Mouse (Mus musculus) G1E-ER4 (cell line): Measurements from ENCODE around the gene Cpsf4. TPM values are rescaled to one million over a fixed set of nuclear protein-coding genes. Genes with fewer than 3 reads are reported as not detected.

Source experiments
- GATA1 ChIP-seq: IDR thresholded peaks from one replicate; pipeline ENCODE4 v1.8.0; 2012; ENCODE audit warnings: low read length, inconsistent platforms
- polyA plus RNA-seq: library from polyadenylated mRNA; stranded (reverse); fragments of >175 nt; gene quantifications from 2 replicates; pipeline ENCODE4 v1.2.3, GENCODE M21; 2012

Gene Cpsf4
- 89.0 and 101 TPM in 2 replicates for polyA plus RNA-seq

DNA sequence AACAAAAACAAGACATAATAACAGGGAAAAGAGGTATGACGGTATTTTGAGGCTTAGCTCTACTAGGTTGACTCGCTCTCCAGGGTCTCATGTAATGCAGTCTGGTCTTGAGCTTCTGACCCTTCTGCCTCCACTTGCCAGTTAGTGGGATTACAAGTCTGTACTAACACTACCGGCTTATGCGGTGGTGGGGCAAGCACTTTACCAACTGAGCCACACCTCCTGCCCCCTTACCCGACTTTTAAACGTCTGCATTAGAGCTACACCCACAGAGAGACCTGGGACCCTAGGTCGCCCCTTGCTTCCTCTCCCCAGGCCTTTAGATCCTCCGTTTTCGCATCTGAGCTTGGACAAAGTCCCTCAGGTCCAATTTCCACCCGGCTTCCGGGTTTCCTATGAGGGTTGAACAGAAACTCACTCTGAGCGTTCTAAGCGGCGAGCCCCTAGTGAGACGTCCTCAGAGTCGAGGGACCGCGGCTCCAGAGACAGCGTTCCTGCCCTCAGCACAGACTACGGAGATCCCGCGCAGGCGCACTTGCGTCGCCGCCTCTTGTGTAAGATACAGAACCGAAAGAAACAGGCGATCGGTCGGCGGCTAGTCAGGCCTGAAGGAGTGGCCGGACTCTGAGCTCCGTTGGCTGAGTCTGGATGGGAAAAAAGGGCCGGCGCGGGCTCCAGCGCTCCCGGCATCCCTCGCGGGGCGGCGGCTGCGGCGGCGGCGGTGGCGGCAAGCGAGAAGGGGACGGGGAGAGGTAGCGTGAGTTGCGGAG lies at the start of gene Cpsf4, which contains the start of gene Ptcd1:
Cpsf4 (plus strand) TSS at position 678 of the 770 bp plus-strand sequence.
Ptcd1 (minus strand) TSS at position 573 of the 770 bp plus-strand sequence.
- TF ChIP-seq GATA1, result no peak

DNA sequence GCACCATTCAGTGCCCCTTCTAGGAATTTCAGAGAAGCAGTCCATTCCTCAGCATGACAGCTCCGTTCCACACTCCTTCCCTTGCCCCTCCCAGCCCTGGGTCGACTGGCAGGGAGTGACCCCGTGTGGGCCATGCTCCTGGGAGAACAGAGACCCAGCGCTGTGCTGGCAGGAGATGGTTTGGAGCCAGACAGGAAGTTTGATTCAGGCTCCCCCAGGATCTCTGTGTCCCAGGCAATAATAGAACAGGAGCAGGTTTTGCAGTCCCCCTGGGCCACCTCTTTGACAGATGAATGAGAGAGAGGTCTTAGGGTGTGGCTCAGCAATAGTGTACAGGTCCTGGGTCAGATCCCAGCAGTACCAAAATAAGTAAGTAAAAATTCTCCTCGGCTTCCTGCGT lies 49.0 kb upstream of the Cpsf4 start:
- no peak for TF ChIP-seq GATA1

DNA sequence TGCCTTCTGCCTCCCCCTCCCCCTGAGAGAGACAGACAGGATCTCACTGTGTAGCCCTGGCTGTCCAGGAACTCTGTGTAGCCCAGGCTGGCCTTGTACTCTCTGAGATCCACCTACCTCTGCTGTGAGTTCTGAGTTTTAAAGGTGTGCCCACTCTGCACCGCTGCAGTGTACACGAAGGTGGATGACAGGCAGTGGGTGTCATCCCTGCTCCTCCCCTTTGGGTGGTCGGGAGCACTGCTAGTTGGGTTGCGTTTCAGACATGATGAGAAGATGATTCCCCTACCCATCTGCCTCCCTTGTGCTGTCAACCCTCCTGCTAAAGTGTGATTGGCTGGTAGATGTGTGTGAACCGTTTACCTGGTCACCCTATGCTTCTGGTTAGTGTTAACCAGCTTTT lies 48.6 kb upstream of the Cpsf4 start:
- TF ChIP-seq GATA1, result no peak

DNA sequence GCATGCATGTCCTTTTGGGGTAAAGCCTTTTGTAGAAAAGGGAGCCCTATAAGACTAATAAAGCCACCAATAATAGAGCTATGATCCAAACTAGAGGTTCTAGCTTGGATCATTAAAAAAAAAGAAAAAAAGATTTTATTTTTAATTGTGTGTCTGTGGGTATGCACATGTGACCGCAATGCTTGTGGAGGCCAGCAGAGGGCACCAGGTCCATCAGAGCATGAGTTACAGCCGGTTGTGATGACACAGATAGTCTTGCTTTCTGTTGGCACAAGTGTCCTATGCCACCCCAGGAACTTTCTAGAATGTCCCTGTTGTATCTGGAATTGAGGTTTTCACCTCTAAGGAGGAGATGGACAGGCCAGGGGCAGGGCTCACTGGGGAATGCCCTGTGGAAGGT lies 47.6 kb upstream of the Cpsf4 start:
- TF ChIP-seq GATA1, result no peak

DNA sequence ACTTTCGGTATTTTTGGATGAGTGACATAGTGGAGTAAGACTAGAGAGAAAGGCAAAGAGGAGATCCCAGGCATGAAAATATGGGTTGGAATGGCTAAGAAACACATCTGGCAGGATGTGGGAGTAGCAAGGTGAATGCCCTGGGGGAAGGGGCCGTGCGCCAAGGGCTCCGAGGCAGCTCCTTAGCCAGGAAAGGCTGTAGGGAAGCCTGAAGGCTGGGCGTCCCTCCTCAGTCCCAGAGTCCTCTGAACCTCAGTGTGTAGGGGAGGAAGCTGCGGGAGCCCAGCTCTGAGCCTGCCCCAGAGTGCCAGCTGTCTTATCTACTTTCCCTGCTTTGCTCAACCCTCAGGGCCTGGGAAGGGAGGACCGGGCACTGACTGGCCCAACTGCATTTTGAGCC lies 46.1 kb upstream of the Cpsf4 start:
- no peak for TF ChIP-seq GATA1

DNA sequence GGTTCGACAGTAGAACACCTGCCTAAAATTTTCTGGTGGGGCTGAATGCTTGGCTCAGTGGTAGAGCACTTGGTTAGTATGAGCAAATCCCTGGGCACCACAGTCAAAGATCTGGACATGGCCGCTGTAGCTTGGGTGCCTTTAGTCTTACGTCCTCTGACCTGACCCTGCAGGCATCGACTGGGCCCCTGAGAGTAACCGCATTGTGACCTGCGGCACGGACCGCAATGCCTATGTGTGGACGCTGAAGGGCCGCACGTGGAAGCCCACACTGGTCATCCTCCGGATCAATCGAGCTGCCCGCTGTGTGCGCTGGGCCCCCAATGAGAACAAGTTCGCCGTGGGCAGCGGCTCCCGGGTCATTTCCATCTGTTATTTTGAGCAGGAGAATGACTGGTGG lies 43.6 kb upstream of the Cpsf4 start:
- TF ChIP-seq GATA1, result no peak

DNA sequence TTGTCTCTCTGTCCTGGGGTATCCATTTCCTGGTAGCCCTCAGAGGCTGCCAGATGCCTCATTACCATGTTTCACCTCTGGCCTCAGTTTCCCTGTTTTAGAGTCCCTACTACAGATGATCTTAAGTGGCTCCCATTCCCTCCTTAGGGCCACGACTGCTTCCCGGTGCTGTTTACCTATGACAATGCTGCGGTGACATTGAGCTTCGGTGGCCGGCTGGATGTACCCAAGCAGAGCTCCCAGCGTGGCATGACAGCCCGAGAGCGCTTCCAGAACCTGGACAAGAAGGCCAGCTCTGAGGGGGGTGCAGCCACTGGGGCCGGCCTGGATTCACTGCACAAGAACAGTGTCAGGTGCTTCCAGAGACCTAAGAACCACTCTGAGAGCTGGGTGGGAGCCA lies 40.4 kb upstream of the Cpsf4 start:
- TF ChIP-seq GATA1, result no peak

DNA sequence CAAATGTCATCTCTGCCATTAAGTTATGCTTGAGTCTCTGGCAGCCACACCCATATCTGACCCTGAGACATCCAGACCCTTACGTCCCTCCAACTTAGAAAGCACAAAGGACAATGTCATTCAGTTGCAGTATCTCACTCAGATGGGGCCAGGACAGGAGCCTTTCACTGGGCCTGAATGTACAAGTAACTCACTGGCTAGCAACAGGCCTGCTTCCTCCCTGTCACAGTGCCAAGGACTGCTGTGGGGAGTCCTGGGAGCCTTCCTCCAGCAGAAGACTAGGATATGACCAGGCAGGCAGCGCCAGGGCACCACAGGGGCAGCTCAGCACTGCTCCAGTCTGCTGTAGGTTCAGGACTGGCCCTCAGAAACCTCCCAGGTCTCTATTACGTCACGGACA lies 37.9 kb upstream of the Cpsf4 start:
- TF ChIP-seq GATA1, result no peak

DNA sequence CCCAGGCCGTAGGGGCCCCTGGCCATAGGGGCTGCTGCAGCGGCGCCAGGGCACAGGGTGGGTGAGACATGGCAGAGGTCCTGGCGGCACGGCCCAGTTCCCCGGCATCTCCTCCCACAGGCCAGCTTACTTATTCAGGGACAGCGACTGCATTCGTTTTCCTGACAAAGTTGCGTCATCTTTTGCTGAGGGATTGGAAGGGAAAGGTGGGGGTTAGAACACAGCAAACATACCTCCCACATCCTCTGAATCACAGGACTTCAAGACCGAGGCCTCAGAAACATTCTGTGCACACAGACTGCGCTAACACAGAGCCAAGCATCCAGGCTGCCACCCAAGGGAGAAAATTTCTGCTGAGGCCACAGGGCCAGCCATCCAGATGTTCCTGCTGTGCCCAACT lies 36.8 kb upstream of the Cpsf4 start:
- no peak for TF ChIP-seq GATA1

DNA sequence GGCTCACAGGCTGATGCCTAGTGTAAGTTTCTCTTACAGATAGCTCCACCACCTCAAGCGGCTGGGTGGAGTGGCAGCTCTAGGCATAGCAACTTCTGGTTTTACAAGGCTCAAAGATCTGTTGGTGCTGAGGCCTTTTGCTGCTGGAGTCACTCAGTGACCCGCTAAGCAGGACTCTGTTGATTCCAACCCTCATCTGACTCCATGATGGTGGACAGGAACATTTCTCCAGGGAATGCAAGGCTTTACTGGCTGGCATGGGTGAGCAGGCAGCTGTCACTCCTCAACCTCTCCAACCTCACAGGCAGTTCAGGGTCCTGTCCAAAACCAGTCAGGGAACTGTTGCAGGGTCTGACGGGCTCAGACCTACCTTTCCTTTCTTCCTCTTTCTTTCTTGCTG lies 36.0 kb upstream of the Cpsf4 start:
- TF ChIP-seq GATA1, result no peak

DNA sequence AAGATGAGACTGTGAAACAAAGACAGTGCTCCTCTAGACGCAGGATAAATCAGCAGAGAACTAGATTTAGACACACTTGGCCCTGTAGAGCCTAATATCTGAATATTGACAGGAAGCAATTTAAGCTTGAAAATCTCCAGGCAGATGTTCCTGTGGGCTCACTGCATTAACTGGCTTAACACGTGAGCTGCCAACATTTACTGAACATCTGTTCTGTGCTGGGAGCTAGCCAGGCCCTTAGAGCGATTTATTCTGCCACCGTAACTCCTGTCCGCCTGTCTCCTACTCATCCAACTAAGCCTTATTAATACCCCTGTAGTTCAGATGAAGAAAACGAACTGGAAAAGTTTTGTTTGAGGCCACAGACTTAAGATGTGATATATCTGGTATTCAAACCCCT lies 28.2 kb upstream of the Cpsf4 start:
- no peak for TF ChIP-seq GATA1

DNA sequence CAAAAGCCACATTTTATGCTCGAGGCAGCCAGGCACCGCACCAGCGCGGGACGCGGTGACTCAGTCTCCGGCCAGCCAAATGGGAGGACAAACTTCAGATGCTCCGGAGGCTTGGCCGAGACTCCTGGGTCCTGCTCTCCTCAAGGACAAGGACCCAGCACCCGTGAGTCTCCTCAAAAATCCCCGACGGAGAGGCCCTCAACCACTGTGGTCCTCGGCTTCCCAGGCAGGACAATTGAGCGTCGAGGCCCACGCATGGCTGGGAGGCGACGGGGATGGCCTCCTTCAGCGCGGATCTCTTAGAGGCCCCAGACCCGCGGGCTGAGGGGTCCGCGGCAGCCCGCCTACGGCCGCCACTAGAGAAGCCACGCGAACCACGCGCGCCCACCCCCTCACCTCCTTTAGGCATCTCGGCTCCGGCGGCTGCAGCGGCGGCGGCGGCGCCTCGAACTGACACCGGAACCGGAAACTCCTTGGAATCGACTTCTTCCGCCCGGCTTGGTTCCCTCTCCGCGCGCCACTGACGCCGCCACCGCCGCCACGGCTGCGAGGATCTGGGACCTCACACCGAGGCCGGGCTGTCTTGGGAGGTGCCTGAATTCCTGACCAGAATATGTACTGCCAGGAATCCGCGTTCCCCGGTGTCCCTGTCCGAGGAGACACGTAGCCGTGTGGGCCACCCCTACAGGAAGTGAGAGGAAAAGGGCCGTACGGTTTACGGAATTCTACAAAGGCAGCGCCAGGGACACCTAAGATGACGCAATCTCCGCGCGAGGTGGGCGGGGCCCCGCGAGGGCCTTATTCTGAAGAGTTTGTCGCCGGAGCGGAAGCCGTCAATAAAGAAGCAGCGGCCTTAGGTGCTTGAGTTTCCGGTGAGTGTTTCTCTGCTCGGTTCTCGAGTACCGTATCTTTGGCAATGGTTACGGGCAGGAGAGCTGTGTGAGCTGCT lies 27.2 kb upstream of the Cpsf4 start, which contains the start of the genes Pdap1 and Bud31:
Pdap1 (minus strand) TSS at position 668 of the 949 bp plus-strand sequence.
Bud31 (plus strand) TSS at position 792 of the 949 bp plus-strand sequence.
- no peak for TF ChIP-seq GATA1

DNA sequence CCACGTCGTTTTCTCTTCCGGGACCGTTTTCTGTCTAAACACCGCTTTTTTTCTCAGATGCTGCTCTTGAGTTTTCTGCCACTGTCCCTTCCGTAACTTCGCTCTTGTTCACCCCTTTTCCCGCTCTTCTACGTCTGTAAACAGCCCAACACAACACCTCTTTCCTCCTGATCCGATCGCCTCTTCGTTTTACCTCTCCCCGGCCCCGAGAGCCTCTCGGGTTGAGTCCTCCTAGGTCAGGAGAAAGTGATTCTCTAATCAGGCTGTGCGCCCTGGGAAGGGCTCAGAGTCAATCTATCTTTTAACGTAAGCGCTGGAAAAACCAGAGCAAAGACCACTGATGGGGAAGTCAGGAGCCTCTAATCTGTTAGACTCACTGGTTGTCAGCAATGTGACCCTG lies 26.4 kb upstream of the Cpsf4 start:
- no peak for TF ChIP-seq GATA1

DNA sequence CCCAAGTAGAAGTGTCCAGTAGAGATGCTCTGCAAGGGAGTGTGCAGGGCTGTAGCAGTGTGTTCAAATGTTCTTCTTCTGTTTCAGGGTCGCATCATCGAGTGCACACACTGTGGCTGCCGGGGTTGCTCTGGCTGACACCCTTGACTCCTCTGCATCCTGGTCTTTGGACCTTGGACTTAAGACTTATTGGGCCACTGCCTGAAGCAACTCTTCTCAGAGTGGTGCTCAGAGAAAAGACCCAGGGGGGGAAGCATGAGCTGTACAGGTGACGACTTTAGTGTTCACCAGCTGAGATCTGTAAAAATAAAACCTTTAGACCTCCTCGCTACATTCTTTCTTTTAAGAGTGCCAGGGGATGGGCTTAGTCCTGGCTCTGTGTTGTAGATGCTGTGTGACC lies 19.3 kb upstream of the Cpsf4 start:
- no peak for TF ChIP-seq GATA1

DNA sequence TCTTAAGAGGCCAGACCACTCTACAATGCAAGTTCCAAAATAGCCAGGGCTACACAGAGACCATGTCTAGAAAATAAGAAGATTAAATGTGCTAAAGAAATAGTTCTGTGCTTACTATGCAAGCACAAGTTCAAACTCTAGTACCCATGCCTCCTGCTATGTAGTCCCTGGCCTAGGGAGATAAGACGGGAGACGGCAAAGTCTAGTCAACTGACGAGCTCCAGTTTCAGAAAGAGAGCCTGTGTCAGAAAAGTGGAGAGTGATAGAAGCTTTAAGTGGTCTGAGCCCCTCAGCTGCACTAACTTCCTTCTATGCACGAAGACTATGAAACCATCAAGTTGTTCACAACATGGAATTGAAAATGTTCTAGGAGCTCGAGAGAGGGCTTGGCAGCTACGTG lies 17.7 kb upstream of the Cpsf4 start:
- no peak for TF ChIP-seq GATA1

DNA sequence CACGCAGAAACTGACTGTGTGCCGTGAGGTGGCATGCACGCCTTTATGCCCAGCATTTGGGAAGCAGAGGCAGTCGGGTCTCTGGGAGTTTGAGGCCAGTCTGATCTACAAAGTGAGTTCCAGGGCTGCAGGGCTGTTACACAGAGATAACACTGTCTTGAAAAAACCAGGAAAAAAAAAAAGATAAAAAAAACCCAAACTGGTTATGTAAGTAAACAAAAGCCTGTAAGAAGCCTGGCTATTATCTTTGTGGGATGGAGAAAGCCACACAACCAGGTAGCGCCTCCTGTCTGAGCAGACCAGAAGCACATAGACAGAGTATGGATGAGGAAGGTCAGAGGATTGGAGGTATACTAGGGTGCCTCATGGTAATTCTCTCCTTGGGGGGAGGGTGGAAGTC lies 14.3 kb upstream of the Cpsf4 start:
- TF ChIP-seq GATA1, result no peak

DNA sequence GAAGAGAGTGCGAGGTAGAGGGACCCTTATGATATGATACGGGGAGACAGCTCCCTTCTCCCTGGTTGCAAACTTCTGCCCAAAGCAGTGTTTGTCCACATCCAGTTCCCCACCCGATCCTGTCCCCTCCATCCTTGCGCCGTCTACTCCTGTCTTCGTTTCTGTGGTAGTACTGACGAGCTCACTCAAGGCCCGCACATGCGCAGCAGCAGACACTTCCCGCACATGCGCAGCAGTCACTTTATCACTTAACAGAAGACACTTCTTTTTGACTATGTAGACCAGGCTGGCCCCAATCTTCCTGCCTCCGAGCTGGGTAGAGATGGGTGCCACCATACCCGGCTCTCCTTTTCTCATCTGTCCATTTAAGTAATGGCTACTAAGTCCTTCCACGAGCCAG lies 5.7 kb upstream of the Cpsf4 start:
- no peak for TF ChIP-seq GATA1
